Mouse (Mus musculus) spleen, adult 2 months (tissue): ENCODE data around the gene Adnp. TPM values are rescaled to one million over a fixed set of nuclear protein-coding genes. Genes with fewer than 3 reads are reported as not detected.

Experiments used
- DNase-seq, 2 experiments: peaks; one replicate each; pipeline versions ENCODE4 v3.0.0 to v3.0.0-alpha.2; 2012 to 2021; ENCODE audit warnings: low spot score in 2 of 2, low read depth in 1 of 2
- H3K27ac ChIP-seq: fragments of 200-500 bp; 2 replicates; pipeline ENCODE4 v1.5.1; 2012; ENCODE audit warnings: low read length, inconsistent platforms; ENCODE audit not compliant: insufficient read depth
- H3K27me3 ChIP-seq: fragments of 200-500 bp; 2 replicates; pipeline ENCODE4 v1.6.1; 2012; ENCODE audit warnings: mild to moderate bottlenecking, moderate library complexity, low read length, inconsistent platforms; ENCODE audit not compliant: control insufficient read depth, insufficient read depth
- H3K36me3 ChIP-seq: fragments of 200-500 bp; 2 replicates; pipeline ENCODE4 v1.6.1; 2012; ENCODE audit warnings: mild to moderate bottlenecking, low read length, inconsistent platforms; ENCODE audit not compliant: control insufficient read depth, insufficient read depth
- H3K4me1 ChIP-seq: fragments of 200-500 bp; 2 replicates; pipeline ENCODE4 v1.6.1; 2011; ENCODE audit warnings: inconsistent platforms; ENCODE audit not compliant: control insufficient read depth, insufficient read depth, insufficient read length
- H3K4me3 ChIP-seq: fragments of 200-500 bp; 2 replicates; pipeline ENCODE4 v1.5.1; 2011; ENCODE audit warnings: mild to moderate bottlenecking, inconsistent platforms; ENCODE audit not compliant: insufficient read depth, insufficient read length; ENCODE audit errors: extremely low read depth
- CTCF ChIP-seq: fragments of 200-500 bp; IDR thresholded peaks from 2 replicates; pipeline ENCODE4 v1.5.1; 2011; ENCODE audit warnings: mild to moderate bottlenecking, inconsistent platforms; ENCODE audit not compliant: insufficient read depth, insufficient read length, insufficient replicate concordance; ENCODE audit errors: extremely low read depth
- POLR2A ChIP-seq: fragments of 200-500 bp; IDR thresholded peaks from 2 replicates; pipeline ENCODE4 v1.6.1; 2011; ENCODE audit warnings: low read depth, low read length, inconsistent platforms
- WGBS: fragments of 180-500 bp; shearing (Covaris S2); methylation state at CpG from one replicate; pipeline ENCODE4 v1.1.7; 2018; 5-methylcytosine and 5-hydroxymethylcytosine counted together
- polyA plus RNA-seq: library from polyadenylated mRNA; depleted of rRNA; stranded (reverse); fragments of >200 nt; gene quantifications from 2 replicates; pipeline ENCODE4 v1.2.3, GENCODE M21; 2012

Gene Adnp
- polyA plus RNA-seq, 1 experiment = 15.7 TPM

- WGBS = 82% methylated on average over 8 of the region's 8 CpGs
- DNase-seq = no peak
- no peaks in the 10 kb centered on the region for H3K4me1 ChIP-seq
- H3K4me3 ChIP-seq = no peak overlapping the region
- no peak overlapping the region for H3K27ac ChIP-seq
- TF ChIP-seq CTCF (no peak), POLR2A (no peak)
- H3K27me3 ChIP-seq = no peaks in the 10 kb centered on the region
- H3K36me3 ChIP-seq = no peaks in the 10 kb centered on the region
Measured at GRCm38 (mm10) chr2:168248167-168248855, 41.4 kb upstream of the Adnp start.

DNA sequence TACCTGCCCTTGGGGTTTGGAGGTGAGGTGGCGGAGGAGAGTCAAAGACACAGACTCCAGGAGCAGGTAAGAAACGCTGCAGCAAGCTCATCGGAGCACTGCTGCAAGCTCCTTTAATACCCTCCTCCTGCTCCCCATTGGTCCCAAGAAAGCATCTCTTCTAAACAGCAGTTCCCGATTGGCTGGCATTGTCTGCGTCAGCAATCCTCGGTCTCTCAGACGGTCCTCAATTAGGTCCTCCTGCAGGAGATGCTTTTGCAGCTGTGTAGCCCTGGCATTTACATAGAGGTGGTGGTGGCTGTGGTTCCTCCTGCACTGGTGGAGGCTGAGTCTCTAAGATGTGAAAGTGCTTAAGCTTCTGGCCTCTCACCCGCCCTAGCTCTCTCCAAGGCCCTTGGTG lies 38.7 kb upstream of the Adnp start:
- Histone ChIP-seq H3K4me1 (no peaks in the 10 kb centered on the region), H3K27me3 (no peaks in the 10 kb centered on the region), H3K36me3 (no peaks in the 10 kb centered on the region), H3K27ac (no peak overlapping the region), H3K4me3 (no peak overlapping the region)
- WGBS = 59% methylated on average over 8 of the region's 8 CpGs
- TF ChIP-seq CTCF = no peak
- TF ChIP-seq POLR2A = no peak
- DNase-seq = no peak

GRCm38 (mm10) chr2:168243278-168243677 lies 36.4 kb upstream of the Adnp start:
- TF ChIP-seq POLR2A = no peak
- no peak for TF ChIP-seq CTCF
- no peaks in the 10 kb centered on the region for H3K36me3 ChIP-seq
- H3K4me3 ChIP-seq = no peak overlapping the region
- no peak for DNase-seq
- no peaks in the 10 kb centered on the region for H3K4me1 ChIP-seq
- no peaks in the 10 kb centered on the region for H3K27me3 ChIP-seq
- no peak overlapping the region for H3K27ac ChIP-seq
- WGBS = 86% methylated on average over 4 of the region's 4 CpGs

DNA sequence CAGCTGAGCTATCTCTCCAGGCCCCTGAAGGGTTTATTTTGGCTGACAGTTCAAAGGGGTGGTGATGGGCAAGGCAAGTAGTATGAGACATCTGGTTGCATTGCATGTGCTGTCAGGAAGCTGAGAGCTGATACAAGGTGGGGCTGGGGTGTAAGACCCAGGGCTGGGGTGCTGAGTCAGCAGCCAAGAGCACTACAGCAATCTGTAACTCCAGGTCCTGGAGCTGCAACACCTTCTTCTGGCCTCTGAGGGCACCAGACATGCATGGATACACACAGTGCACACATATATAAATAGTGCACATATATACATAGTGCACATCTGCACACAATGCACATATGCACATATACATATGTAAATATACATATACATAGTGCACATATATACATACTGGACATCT lies 35.9 kb upstream of the Adnp start:
- Histone ChIP-seq H3K4me1 (no peaks in the 10 kb centered on the region), H3K27me3 (no peaks in the 10 kb centered on the region), H3K36me3 (no peaks in the 10 kb centered on the region), H3K27ac (no peak overlapping the region), H3K4me3 (no peak overlapping the region)
- no peak for DNase-seq
- TF ChIP-seq CTCF (no peak), POLR2A (no peak)

GRCm38 (mm10) chr2:168238335-168238734 lies 31.4 kb upstream of the Adnp start:
- H3K27ac ChIP-seq = no peak overlapping the region
- H3K4me1 ChIP-seq = no peaks in the 10 kb centered on the region
- no peak for DNase-seq
- H3K4me3 ChIP-seq = no peak overlapping the region
- H3K36me3 ChIP-seq = no peaks in the 10 kb centered on the region
- 90% methylated on average over 4 of the region's 4 CpGs for WGBS
- no peak for TF ChIP-seq POLR2A
- no peak for TF ChIP-seq CTCF
- H3K27me3 ChIP-seq = no peaks in the 10 kb centered on the region

- no peak overlapping the region for H3K4me3 ChIP-seq
- peaks cover 13% of the 10 kb centered on the region for H3K4me1 ChIP-seq
- 95% methylated on average over 5 of the region's 5 CpGs for WGBS
- TF ChIP-seq POLR2A = no peak
- TF ChIP-seq CTCF = no peak
- DNase-seq = no peak
- H3K27me3 ChIP-seq = no peaks in the 10 kb centered on the region
- H3K36me3 ChIP-seq = no peaks in the 10 kb centered on the region
- no peak overlapping the region for H3K27ac ChIP-seq
Measured at GRCm38 (mm10) chr2:168233286-168233685, 26.4 kb upstream of the Adnp start.

- WGBS = 66% methylated on average over 33 of the region's 33 CpGs
- no peak for TF ChIP-seq CTCF
- no peak for TF ChIP-seq POLR2A
- Histone ChIP-seq H3K36me3 (peaks cover 5% of the 10 kb centered on the region), H3K4me1 (peaks cover 13% of the 10 kb centered on the region), H3K27me3 (no peaks in the 10 kb centered on the region), H3K4me3 (peak overlapping the region; percentile 88; the same call in 1 of the 2 replicates), H3K27ac (no peak overlapping the region)
- no peak for DNase-seq
Measured at GRCm38 (mm10) chr2:168231471-168231829, 24.5 kb upstream of the Adnp start.
